Mouse (Mus musculus): ENCODE results near the gene Zcchc3.

GRCm38 (mm10) chr2:152406126-152406525 is 8.7 kb downstream of the Zcchc3 start:
- TF ChIP-seq CTCF (IDR thresholded peaks at IDR 0.05; ENCODE audit: borderline replicate concordance, extremely low read depth, insufficient read depth, insufficient read length) (no peak), POLR2A (IDR thresholded peaks at IDR 0.05; ENCODE audit: borderline replicate concordance, extremely low read depth, insufficient read depth, insufficient read length, poor library complexity, severe bottlenecking) (no peak)

Data from brain, embryonic 14.5 days (tissue).